Mouse (Mus musculus): ENCODE results near the gene Tspan11. TPM values are rescaled to one million over a fixed set of nuclear protein-coding genes. Genes with fewer than 3 reads are reported as not detected.

Gene Tspan11
- polyA plus RNA-seq, 1 experiment from 2014 or later, result 13.6 TPM

DNA sequence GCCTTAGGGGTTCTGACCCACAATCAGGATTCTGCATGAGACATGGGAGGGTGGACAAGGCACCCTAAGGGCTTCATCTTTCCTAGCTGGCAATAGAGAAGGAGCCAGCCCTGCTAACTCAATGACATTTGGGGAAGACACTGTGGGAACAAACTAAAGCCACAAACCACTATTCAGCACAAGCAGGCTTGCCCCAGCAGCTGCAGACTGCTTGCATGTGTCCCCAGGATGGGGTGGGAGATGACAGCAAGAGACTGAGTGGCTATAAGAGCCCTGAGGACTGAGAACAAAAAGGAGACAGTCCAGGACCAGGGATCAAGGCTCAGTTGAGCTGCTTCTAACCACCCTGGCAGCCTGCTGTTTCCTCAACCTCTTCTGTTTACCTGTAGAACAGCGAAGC is 114.2 kb downstream of the Tspan11 start:
- no peak overlapping the region for H3K27ac ChIP-seq (replicated peaks; ENCODE audit: low read depth, low read length)
- H3K4me1 ChIP-seq (ENCODE audit: control insufficient read depth, insufficient read depth, low read length), result peaks cover 9% of the 10 kb centered on the region; the same call in 1 of the 2 replicates

DNA sequence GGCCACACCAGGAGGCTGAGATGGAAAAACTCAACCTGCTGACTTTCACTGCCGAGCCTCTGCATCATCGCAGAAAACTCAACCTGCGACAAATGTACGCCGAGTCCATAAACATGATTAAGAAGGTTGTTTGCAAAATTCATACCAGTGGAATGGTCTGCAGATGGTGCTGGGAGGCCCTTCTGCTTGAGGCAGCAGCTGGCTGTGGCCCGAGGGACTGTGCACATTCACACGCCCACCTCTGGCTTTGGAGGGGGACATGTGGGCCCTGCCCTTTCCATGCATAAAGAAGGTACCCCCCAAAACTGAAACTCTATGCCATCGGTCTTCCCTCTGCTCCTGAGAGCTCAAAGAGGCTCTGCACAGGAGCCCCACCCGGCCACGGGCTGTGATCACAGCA is 114.7 kb downstream of the Tspan11 start:
- H3K36me3 ChIP-seq (ENCODE audit: control insufficient read depth, insufficient read depth, low read length), result no peaks in the 10 kb centered on the region
- WGBS, result 71% methylated on average over 10 of the region's 10 CpGs
- no peak overlapping the region for H3K27ac ChIP-seq (replicated peaks; ENCODE audit: low read depth, low read length)
- ATAC-seq (ENCODE audit: insufficient number of reproducible peaks, low FRiP score, low TSS enrichment, low read depth) (no peak), DNase-seq (ENCODE audit: low spot score) (no peak)
- H3K9me3 ChIP-seq (ENCODE audit: control insufficient read depth, low read length), result no peaks in the 10 kb centered on the region
- no peaks in the 10 kb centered on the region for H3K27me3 ChIP-seq (ENCODE audit: control insufficient read depth, insufficient read depth, low read length)
- H3K4me2 ChIP-seq (ENCODE audit: low read depth, severe bottlenecking), result no peak overlapping the region
- peaks cover 9% of the 10 kb centered on the region; the same call in 1 of the 2 replicates for H3K4me1 ChIP-seq (ENCODE audit: control insufficient read depth, insufficient read depth, low read length)
- peak overlapping the region; percentile 34 for H3K9ac ChIP-seq (ENCODE audit: low read length)
- no peak overlapping the region for H3K4me3 ChIP-seq (ENCODE audit: low read depth, low read length)

More for the DNA sequence above, 114.2 kb downstream of the Tspan11 start:
- no peak for DNase-seq (ENCODE audit: low spot score)
- no peak for ATAC-seq (ENCODE audit: insufficient number of reproducible peaks, low FRiP score, low TSS enrichment, low read depth)
- Histone ChIP-seq H3K9ac (ENCODE audit: low read length) (no peak overlapping the region), H3K27me3 (ENCODE audit: control insufficient read depth, insufficient read depth, low read length) (no peaks in the 10 kb centered on the region), H3K9me3 (ENCODE audit: control insufficient read depth, low read length) (no peaks in the 10 kb centered on the region), H3K36me3 (ENCODE audit: control insufficient read depth, insufficient read depth, low read length) (no peaks in the 10 kb centered on the region), H3K4me2 (ENCODE audit: low read depth, severe bottlenecking) (0 out of 2 replicates have a peak overlapping the region, but pooled peaks have one; percentile 7), H3K4me3 (ENCODE audit: low read depth, low read length) (no peak overlapping the region)
- WGBS, result 70% methylated on average over 1 of the region's 1 CpGs

DNA sequence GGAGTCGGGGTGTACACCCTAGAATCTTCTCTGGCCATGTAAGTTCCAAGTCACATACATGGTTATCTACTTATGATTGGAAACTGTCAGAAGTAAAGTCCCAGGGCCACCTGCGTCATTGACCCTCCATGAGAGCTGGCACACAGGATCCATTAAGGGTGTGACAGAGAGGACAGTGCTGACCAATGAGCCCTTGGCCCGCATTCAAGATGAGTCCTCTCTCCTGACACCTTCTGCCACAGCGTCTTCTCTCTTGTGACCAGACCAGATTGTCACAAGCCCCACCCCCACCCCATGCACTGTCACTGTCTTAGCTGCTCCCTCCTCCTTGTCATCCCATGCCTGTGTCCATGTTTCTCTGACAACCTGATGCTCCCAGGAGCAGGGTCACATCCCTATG is 115.3 kb downstream of the Tspan11 start:
- ATAC-seq (ENCODE audit: insufficient number of reproducible peaks, low FRiP score, low TSS enrichment, low read depth) (no peak), DNase-seq (ENCODE audit: low spot score) (no peak)
- Histone ChIP-seq H3K4me2 (ENCODE audit: low read depth, severe bottlenecking) (no peak overlapping the region), H3K9me3 (ENCODE audit: control insufficient read depth, low read length) (no peaks in the 10 kb centered on the region), H3K27ac (replicated peaks; ENCODE audit: low read depth, low read length) (no peak overlapping the region), H3K4me3 (ENCODE audit: low read depth, low read length) (no peak overlapping the region), H3K9ac (ENCODE audit: low read length) (no peak overlapping the region), H3K4me1 (ENCODE audit: control insufficient read depth, insufficient read depth, low read length) (peaks cover 9% of the 10 kb centered on the region; the same call in 1 of the 2 replicates), H3K27me3 (ENCODE audit: control insufficient read depth, insufficient read depth, low read length) (no peaks in the 10 kb centered on the region), H3K36me3 (ENCODE audit: control insufficient read depth, insufficient read depth, low read length) (no peaks in the 10 kb centered on the region)
- WGBS, result 68% methylated on average over 4 of the region's 4 CpGs

DNA sequence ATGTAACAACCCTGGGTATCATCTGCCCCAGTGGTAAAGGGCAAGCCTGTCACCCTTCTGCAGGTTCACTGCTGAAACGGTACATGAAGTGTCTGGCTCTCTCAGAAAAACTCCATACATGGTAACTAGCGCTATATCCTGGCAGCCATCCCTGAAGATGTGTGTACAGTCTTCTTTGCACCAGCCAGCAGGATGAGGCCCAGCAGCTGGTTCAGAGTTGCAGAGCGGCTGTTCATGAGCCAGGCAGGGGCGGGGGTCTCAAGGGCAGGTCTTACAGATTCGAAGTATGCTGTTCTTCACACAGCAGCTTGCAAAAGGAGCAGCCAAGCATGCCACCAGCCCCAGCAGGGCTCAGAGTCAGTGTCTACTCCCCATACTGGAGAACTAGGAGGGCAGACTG is 116.2 kb downstream of the Tspan11 start:
- peaks cover 10% of the 10 kb centered on the region for H3K4me1 ChIP-seq (ENCODE audit: control insufficient read depth, insufficient read depth, low read length)
- no peak overlapping the region for H3K27ac ChIP-seq (replicated peaks; ENCODE audit: low read depth, low read length)
- ATAC-seq (ENCODE audit: insufficient number of reproducible peaks, low FRiP score, low TSS enrichment, low read depth) (no peak), DNase-seq (ENCODE audit: low spot score) (no peak)
- H3K9me3 ChIP-seq (ENCODE audit: control insufficient read depth, low read length), result no peaks in the 10 kb centered on the region
- H3K4me2 ChIP-seq (ENCODE audit: low read depth, severe bottlenecking), result no peak overlapping the region
- no peaks in the 10 kb centered on the region for H3K27me3 ChIP-seq (ENCODE audit: control insufficient read depth, insufficient read depth, low read length)
- no peak overlapping the region for H3K4me3 ChIP-seq (ENCODE audit: low read depth, low read length)
- no peaks in the 10 kb centered on the region for H3K36me3 ChIP-seq (ENCODE audit: control insufficient read depth, insufficient read depth, low read length)
- peak overlapping the region; percentile 12; the same call in 1 of the 2 replicates for H3K9ac ChIP-seq (ENCODE audit: low read length)
- WGBS, result 73% methylated on average over 5 of the region's 5 CpGs

Other genes starting within 250 kb of the Tspan11 start
- 0.13 TPM in 1 of 2 replicates, not detected in the other for gene Prmt8, start 118.1 kb upstream of the Tspan11 start, polyA plus RNA-seq (2014; fragmentation: Nextera tagmentation; extraction: Ambion mirVana)